Mouse (Mus musculus) MEL (cell line): Measurements from ENCODE around the gene Tnk2.

Experiments
- CTCF ChIP-seq, 3 experiments: IDR thresholded peaks in 2 of 3; conservative IDR thresholded peaks in 1 of 3; 2 replicates each; pipeline ENCODE4 v1.5.1; 2011 to 2012; ENCODE audit warnings: low read length in 3 of 3, low read depth in 2 of 3, mild to moderate bottlenecking in 2 of 3, improper control_type of control experiment in 1 of 3, inconsistent platforms in 1 of 3, mixed read lengths in 1 of 3, moderate library complexity in 1 of 3; ENCODE audit not compliant: control insufficient read depth in 1 of 3, insufficient read depth in 1 of 3, poor library complexity in 1 of 3, severe bottlenecking in 1 of 3
- E2F4 ChIP-seq: IDR thresholded peaks from 2 replicates; pipeline ENCODE4 v1.6.1; 2011; ENCODE audit warnings: low read depth, low read length, improper control_type of control experiment, borderline replicate concordance
- EP300 ChIP-seq, 2 experiments: IDR thresholded peaks; 2 replicates each; pipeline ENCODE4 v1.6.1; 2011; ENCODE audit warnings: improper control_type of control experiment in 2 of 2, low read length in 2 of 2, low read depth in 1 of 2, mild to moderate bottlenecking in 1 of 2
- HCFC1 ChIP-seq: IDR thresholded peaks from 2 replicates; pipeline ENCODE4 v1.6.1; 2012; ENCODE audit warnings: low read depth, mild to moderate bottlenecking, inconsistent platforms, low read length, improper control_type of control experiment, moderate library complexity
- MEF2A ChIP-seq: IDR thresholded peaks from 2 replicates; pipeline ENCODE4 v1.6.1; 2014; ENCODE audit warnings: low read depth, mild to moderate bottlenecking, inconsistent platforms, low read length, improper control_type of control experiment; ENCODE audit not compliant: poor library complexity, insufficient replicate concordance, severe bottlenecking; ENCODE audit errors: extremely low read depth
- NELFE ChIP-seq: IDR thresholded peaks from 2 replicates; pipeline ENCODE4 v1.6.1; 2011; ENCODE audit warnings: low read depth, low read length, improper control_type of control experiment
- NRF1 ChIP-seq: IDR thresholded peaks from 2 replicates; pipeline ENCODE4 v1.6.1; 2014; ENCODE audit warnings: low read depth, mild to moderate bottlenecking, inconsistent platforms, low read length, improper control_type of control experiment, moderate library complexity; ENCODE audit not compliant: poor library complexity, insufficient read depth, severe bottlenecking
- POLR2A ChIP-seq, 2 experiments: IDR thresholded peaks; 2 replicates each; pipeline ENCODE4 v1.6.1; 2011 to 2012; ENCODE audit warnings: low read length in 2 of 2, mild to moderate bottlenecking in 2 of 2, control low read depth in 1 of 2, improper control_type of control experiment in 1 of 2, low read depth in 1 of 2, moderate library complexity in 1 of 2; ENCODE audit not compliant: control insufficient read depth in 1 of 2, insufficient read depth in 1 of 2, poor library complexity in 1 of 2
- POLR2AphosphoS2 ChIP-seq: IDR thresholded peaks from 2 replicates; pipeline ENCODE4 v1.6.1; 2011; ENCODE audit warnings: low read length, improper control_type of control experiment
- POLR2AphosphoS5 ChIP-seq: IDR thresholded peaks from 2 replicates; pipeline ENCODE4 v1.6.1; 2012; ENCODE audit warnings: low read depth, borderline replicate concordance, mild to moderate bottlenecking, inconsistent platforms, low read length, moderate library complexity, mixed read lengths
- USF2 ChIP-seq, 2 experiments: IDR thresholded peaks; 2 replicates each; pipeline ENCODE4 v1.6.1; 2011 to 2012; ENCODE audit warnings: improper control_type of control experiment in 2 of 2, low read length in 2 of 2, borderline replicate concordance in 1 of 2, inconsistent platforms in 1 of 2, low read depth in 1 of 2, mild to moderate bottlenecking in 1 of 2; ENCODE audit not compliant: insufficient read depth in 1 of 2
- ZC3H11A ChIP-seq: IDR thresholded peaks from 2 replicates; pipeline ENCODE4 v1.6.1; 2012; ENCODE audit warnings: low read depth, mild to moderate bottlenecking, inconsistent platforms, low read length, improper control_type of control experiment
- ZKSCAN1 ChIP-seq: IDR thresholded peaks from 2 replicates; pipeline ENCODE4 v1.6.1; 2012; ENCODE audit warnings: low read depth, mild to moderate bottlenecking, inconsistent platforms, low read length, improper control_type of control experiment, moderate library complexity
- ZNF384 ChIP-seq: IDR thresholded peaks from 2 replicates; pipeline ENCODE4 v1.6.1; 2012; ENCODE audit warnings: low read depth, mild to moderate bottlenecking, inconsistent platforms, low read length, improper control_type of control experiment

DNA sequence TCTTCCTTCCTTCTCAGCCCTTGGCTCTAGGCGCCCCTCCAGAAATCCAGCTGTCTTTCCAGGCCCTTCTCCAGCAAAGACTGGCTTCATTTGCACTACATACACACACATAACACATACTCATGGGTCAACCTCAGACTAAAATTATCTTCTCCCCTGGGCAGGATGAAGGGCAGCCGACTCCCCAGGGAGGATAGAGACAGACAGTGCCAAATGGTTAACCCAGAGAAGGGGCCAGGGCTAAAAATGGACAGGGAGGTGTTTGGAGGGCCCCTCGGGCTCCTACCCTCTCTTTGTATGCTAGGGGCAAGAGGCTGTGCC, 23.8 kb downstream of the Tnk2 start:
- TF ChIP-seq HCFC1: no peak
- no peak for TF ChIP-seq EP300 (IDR thresholded peaks at IDR 0.05; ENCODE audit: low read depth in 1 of 2, low read length in 2 of 2)
- no peak for TF ChIP-seq NRF1
- TF ChIP-seq CTCF (IDR thresholded peaks at IDR 0.05 in 2 of 3, conservative IDR thresholded peaks at IDR 0.05 in 1 of 3; ENCODE audit: control insufficient read depth in 1 of 3, insufficient read depth in 1 of 3, low read depth in 2 of 3, low read length in 3 of 3, poor library complexity in 1 of 3, severe bottlenecking in 1 of 3): no peak
- TF ChIP-seq POLR2AphosphoS5: no peak
- no peak for TF ChIP-seq USF2 (IDR thresholded peaks at IDR 0.05; ENCODE audit: borderline replicate concordance in 1 of 2, insufficient read depth in 1 of 2, low read depth in 1 of 2, low read length in 2 of 2)
- no peak for TF ChIP-seq E2F4
- no peak for TF ChIP-seq ZNF384
- no peak for TF ChIP-seq POLR2AphosphoS2
- no peak for TF ChIP-seq POLR2A (IDR thresholded peaks at IDR 0.05; ENCODE audit: control insufficient read depth in 1 of 2, insufficient read depth in 1 of 2, low read depth in 1 of 2, low read length in 2 of 2, poor library complexity in 1 of 2)
- no peak for TF ChIP-seq MEF2A
- no peak for TF ChIP-seq ZKSCAN1
- TF ChIP-seq ZC3H11A: no peak
- no peak for TF ChIP-seq NELFE
